Mouse (Mus musculus): ENCODE measurements at regions not wholly inside any gene's neighbourhood (a gene's known extent, or its start where the extent isn't known, plus 50 kb on each side); places are given as distances from the start of the nearest gene placed in this dataset.

DNA sequence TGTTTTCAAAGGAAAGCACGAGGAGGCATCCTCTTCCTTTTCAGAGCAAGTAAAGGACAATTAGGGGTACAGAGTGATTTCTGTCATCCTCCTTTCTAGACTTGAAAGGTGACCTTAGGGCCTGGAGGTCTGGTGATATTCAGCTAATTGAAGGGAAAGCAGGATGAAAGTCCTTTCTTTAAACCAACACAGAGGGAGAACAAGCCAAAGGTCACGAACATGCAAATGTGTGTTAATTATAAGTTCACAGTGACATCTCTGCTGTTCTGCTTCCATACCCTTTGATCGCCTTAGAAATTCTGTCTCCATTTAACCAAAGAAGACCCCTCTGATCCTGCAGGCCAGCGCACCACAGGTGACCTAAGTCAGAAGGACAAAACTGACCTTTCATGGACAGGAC lies 2126.3 kb upstream of the Lrrc6 start:
- no peak for DNase-seq

DNA sequence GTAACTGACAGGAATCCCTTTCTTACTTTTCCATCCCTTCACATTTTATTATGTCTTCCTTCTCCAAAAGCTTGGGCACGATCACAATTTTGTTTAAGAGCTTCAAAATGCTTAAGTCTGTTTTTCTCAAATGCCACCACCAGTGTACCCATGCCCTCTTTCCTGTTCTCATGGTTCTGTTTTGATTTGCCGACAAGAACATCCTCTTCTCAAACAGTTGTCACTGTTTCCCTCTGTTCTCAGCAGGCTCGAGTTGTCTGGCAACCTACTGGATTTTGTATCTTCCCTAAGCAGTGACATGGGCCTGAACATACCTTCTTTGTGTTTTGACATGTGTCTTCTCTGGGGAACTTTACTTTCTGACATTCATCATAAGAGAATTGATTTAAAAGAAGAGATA lies 2124.1 kb upstream of the Lrrc6 start:
- DNase-seq = no peak

DNA sequence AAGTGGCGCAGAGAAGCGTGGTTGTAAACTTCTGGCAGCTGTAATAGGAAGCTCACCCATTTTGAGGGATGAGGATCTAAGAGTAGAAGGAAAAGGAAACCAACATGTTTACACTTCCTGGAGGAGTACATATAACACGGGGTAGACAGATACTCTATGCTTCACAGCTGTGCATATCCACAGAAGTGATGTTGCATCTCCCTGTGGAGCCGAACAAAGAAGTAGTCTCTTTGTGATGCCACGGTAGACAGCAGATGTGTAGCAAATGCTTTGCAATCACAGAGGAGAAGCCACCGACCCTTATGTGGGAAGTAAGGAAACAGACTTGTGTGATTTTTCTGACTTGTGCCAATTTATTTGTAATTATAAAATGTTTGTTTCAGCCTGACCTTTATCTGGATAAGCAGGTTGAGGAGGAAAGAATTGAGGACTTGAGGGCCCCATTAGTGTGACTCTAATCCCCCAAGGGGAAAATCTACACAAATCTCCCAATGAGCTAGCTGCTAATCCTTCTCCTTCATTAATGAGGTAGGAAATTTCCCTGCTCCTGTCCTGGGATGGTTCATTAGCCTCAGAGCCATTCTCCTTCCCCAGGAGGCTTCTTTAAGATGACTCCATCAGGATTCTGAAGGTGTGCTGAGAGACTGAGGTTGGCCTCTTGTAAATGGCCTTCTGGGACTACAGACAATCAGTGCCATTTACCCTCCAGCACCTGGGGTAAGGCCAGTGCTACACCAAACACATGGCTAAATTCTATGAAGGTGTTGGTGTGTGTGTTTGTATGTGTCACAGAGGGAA lies 2119.9 kb upstream of the Lrrc6 start:
- no peak for DNase-seq

DNA sequence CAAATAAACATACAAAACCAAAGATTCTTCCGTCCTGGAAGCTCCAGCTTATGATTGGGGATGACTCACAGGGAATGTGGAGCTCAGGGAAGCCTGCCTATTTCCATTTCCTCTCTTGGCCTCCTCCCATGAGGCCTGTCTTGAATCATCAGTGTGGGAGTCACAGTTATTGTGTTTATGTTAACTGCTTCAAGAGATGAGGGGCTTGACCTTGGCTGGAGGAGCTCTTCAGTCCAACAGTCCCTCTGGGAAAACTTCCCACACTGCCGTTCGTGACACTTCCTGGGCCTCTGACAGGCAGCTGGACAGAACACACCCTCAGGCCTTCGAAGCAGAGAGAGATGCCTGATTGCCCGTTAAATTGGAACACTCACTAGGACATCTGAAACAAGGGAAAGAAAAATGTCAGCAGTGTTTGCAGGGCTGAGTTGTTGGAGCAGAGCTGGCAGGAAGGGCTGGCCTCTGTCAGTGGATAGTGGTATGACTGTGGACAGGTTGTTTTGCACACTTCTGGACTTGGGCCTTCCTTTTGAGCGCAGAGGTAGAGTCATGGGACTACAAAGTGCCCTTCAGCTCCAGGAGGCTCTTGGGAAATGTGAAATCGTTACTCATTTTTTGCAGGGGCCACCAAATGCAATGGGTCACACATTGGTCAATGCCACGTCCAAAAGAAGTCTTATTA lies 2105.5 kb upstream of the Lrrc6 start:
- peak; percentile 7 to 12 for DNase-seq

DNA sequence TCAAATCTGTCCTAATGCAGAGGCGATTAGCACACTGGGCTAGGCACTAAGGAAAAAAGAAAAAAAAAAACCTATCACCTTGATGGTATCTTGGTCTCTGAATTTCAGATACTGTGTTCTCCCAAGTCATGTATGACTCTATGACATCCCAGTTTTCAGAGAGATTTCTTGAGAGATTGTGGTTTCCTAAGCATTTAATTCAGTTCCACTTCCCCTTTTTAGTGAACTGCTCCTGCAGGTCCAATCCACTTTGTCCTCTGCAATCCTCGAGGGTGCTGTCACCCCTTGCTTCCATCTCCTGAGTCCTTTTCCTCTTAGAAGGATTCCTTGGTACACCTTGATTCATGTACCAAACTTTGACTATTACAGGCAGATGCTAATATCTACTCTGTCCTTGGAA lies 2104.8 kb upstream of the Lrrc6 start:
- no peak for DNase-seq

DNA sequence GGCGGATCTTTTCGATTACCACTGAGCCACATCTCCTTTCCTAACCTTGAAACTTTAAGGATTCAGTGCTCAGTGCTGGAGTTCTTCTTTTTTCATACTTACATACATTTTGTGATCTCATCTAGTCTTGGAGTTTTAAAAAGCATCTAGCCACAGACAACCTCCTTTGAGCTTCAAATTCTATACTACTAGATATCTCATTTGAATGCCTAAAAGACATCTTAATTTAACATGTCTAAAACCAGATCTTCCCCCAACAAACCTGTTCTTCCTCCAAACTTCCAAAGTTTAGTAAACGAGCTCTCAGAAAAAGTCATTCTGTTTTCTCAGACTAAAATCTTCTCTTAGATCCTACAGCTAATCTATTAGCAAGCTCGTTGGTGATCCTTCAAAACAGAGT lies 2081.5 kb upstream of the Lrrc6 start:
- DNase-seq = no peak

DNA sequence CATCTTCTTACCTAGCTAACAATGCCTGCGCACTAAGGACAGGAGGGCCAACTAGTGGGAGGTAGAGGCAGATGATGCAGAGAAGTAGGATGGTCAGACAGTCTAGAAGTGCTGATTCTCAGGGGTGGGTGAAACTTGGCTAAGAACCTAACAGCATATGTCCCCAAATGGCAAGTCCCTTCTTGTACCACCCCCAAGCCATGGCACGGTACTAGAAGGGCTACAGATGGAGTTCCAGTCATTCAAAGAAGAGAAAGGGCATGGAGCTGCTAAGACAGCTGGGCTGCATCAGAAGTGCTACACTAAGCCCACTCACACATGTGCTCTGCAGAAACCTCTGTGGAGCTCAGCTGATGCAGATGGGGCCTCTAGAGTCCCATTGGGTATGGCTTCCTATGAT lies 2078.8 kb upstream of the Lrrc6 start:
- no peak for DNase-seq

DNA sequence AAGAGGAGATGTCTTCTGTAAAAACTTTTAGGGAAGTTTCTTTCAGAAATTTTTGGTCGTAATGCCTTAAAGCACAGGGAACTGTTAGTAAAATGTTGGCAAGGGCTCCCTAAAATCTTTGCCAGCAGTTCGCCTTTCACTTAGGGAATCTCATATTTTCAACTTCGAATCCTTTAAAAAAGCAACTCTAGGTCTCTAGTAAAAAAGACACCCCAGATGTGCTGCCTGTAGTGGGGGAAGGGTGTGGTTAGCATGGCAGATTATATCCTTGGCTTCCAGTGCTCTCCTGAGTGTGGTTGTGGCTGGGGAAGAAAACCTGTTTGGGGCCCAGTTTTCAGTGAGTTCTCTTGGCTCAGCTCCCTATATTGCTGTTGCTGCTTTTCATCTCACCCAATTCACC lies 2059.9 kb upstream of the Lrrc6 start:
- DNase-seq = no peak

DNA sequence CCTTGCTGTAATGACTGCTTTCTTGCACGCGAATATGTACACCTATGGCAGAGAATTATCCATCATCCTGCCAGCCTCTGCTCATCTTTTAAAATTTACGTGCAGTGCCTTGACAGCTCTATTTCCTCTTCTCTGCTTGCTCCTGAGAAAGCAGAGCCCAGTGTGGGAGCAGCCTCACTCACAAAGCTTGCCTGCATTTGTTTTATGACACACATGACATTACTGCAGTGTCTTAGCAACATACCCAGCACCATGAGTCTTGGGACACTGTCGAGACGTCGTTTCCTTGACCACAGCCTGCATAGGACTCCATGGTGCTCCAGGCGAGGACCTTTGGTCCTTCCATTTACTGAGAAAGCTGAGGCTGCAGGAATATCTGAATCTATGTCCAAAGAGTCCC lies 2055.4 kb upstream of the Lrrc6 start:
- DNase-seq = no peak

DNA sequence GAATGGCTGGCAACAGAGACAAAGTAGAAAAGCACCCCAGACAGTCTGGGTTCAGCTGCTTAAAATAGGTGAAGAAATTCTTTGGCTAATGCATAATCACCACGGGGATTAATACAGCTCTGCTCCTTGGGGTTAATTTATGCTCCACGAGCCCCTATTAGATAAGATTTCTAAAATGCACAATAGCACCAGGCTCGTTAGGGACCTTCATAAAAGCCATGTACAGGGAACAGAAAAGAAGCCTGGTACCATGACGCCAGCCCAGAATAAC lies 2035.3 kb upstream of the Lrrc6 start:
- no peak for DNase-seq

DNA sequence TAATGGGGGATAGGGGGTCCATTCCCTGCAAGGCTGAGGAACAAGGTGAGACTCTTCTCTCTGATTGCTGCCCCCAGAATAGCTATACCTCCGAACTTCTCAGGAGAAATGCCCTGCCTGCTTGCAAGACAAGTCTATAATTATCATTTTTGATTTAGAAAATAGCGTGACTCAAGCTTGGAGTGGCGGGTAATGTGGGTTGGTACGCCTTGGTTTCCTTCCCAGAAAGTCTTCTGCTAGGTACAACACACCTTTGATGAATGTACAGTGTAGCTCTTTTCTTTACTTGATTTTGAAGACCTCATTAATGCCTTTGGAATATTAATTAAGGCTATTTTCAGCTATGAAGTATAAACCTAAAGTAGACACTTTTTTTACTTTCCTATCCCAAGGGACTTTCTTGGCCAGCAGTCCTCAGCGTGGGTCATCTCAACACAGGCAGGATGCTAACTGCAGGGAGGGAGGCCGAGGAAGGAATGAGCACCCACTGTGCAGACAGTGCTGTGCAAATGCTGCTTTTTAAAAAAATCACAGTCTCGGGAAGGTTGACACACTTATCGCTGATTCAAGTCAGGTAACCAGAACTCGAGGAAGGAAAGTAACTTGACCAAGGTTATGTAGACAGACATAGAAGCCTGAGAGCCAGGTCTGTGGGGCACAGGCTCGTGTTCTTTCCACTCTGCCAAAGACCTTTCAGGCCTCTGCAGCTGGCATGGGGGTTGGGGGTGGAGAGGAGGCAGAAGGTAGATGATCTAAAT lies 2034.8 kb upstream of the Lrrc6 start:
- DNase-seq = peak; percentile 12 to 22

DNA sequence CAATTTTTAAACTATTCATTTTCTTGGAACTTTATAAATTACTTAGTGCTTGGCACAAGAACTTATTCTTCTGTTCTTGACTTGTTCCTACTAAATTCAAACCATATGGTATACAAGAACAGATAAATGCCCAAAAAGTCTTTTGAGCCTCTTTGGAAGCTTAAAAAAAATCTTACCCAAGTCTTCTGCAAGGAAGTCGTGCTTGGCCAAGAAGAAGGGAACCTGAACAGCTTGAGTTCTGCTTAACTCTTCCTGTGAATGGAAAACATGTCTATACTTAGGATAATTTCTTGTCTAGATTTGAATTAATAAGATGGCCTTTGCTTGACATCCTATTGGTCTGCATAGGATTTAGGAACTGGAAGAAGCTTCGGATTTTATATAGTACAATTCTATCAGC lies 2020.0 kb upstream of the Lrrc6 start:
- DNase-seq = no peak

DNA sequence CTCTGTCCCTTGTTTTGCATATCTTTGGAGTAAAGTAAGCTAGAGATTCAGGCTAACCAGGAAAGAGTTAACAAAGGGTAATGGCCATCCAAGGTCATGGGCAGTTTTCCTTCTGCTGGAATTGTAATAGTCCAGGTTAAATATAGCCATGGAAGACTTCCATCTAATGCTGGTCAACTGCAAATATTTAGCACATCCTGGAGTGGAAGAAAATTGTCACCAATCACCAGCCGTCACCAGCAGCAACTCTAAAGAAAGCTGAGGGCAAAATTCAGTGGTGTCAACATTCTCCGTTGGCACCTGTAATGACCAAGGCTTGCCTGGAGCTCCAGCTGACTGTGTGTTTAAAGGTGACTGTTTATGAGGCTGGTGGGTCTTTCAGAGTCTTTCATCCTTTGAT lies 2011.7 kb upstream of the Lrrc6 start:
- no peak for DNase-seq

DNA sequence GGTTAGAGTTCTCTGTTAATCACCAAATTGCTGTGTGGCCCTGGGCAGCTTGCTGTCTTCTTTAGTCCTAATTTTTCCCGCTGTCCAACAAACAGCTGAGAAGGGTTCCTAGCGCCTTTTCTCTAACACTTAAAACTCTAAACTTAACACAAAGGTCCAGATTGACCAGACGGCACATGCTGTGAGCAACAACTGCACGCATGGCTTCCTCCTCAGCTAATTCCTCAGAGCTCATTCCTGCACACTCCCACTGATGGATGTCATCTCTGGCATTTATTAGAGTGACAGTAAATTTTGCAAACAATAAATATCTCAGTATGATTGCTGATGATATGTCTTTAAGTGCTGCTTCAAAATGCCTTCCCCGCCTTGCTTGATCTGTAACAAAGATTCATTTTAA lies 2007.5 kb upstream of the Lrrc6 start:
- peak; percentile 34 to 39 for DNase-seq

DNA sequence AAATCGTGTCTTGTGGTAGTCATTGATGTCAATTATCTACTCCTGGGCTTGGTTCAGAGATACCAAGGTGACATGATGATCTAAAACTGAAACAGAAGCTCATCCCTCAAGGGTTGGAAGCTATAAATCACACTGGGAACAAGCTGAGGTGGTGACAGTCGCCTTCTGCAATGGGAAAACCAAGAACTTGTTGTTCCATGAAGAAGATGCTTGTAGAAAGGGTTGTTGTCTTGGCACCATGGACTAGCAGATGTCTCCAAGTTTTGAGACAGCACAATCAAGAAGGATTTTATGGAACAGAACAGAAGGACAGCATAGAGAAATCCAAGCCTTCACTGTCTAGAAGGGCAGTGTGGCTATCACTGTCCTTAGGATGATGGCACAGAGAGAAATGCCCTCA lies 2005.4 kb upstream of the Lrrc6 start:
- DNase-seq = no peak

DNA sequence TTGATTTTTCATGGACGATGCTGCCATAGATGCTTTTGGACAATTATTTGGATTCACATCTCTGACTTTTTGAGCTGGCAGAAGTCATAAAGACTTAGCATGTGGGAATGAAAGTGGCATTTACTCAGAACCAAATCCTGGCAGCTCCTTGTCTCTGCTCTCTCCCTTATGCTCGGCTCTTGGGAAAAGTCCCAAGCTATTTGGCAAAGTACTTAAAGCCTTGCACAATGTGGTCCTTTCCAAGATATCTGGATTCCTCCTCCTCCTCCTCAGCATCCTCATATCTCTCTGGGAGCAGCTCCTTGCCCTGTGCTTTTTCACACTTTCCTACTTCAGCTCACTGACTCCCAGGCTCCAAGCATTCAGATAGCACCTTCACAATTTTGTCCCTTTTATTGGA lies 1995.7 kb upstream of the Lrrc6 start:
- DNase-seq = peak; percentile 9 to 10

DNA sequence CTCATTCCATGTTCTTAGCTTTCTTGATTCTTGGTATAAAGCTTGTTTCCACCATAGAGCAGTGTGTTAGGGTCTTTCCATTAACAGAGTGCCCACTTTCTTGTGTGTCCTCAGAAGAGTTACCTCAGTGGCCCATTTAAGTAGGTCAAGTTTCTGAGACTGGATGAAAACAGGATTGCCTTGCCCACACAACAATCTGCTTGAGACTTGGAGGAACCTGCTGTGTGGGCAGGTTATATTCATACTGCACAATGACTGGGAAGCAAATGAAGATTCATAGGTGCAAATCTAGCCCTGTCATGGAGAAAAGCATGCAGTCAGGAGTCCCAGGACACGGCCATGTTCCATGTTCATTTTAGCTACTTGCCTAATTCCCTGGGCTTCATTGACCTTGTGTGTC lies 1984.1 kb upstream of the Lrrc6 start:
- no peak for DNase-seq

DNA sequence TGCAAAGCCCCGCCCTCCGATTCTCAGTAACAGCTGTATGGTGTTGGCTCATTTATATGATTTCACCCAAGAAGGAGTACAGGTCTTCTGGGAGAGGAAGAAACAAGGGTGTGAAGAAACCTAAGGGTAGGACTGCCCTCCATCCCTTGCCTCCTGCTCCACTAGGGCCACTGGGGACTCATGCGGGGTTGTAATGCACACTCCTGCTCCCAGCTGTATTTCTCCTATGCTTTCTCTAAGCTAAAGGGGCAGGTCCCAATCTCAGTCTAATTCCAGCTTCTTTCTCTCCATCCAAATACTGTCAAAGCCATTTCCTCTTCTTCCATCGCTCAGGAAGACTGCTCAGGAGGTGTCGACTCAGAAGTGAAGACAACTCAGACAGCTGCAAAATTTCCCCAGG lies 1977.0 kb upstream of the Lrrc6 start:
- no peak for DNase-seq

DNA sequence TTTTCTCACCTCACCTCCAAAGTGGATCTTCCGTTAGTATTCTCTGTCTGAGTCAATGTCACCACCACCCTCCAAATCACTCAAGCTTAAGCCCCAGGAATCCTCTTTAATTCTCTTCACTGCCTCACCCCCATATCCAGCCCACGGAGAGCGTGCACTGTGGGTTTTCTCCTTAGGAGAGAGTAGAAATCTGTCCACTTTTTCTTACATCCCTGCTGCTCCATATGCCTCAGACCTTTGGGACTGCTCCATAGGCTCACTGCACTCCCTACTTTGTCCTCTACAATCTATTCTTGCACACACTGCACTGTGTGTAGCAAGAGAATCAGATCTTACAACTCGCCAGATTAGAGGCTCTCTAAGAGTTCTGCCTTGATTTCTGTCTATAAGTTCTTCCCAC lies 1971.2 kb upstream of the Lrrc6 start:
- no peak for DNase-seq

DNA sequence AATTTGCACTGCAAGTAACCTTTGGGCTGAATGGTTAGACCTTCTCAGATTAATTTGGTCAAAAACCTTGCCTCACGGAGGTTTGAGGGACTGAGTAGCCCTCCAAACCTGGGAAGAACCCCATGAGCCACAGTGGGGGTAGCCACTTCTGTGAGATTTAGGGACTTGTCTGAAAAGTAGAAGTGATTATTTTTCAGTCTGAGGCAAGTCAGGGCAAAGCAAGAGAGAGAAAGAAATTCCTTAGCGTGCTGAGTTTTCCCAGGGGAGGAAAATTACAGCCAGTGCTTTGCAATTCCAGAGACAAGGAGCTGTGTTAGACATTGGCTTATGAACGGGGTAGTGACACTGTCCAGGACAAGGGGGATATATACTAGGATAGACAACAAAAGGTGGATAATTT lies 1962.1 kb upstream of the Lrrc6 start:
- DNase-seq = no peak

DNA sequence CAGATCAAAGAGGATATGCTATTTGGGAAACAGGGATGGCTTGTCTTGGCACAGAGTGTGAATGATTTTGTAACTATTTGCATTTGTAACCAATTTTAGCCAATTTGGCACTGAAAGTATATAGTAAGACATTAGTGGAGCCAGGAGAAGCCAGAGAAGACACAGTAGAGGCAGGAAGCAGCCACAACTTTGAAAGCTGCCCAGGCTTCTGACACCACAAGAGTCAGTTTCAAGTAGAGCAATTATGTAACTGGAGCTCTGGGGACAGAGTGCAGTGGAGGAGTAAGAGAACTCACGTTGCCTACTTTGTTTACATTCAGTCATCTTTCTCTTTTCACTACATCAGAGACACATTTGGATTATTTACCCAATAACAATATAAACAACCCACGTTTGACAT lies 1956.5 kb upstream of the Lrrc6 start:
- no peak for DNase-seq

DNA sequence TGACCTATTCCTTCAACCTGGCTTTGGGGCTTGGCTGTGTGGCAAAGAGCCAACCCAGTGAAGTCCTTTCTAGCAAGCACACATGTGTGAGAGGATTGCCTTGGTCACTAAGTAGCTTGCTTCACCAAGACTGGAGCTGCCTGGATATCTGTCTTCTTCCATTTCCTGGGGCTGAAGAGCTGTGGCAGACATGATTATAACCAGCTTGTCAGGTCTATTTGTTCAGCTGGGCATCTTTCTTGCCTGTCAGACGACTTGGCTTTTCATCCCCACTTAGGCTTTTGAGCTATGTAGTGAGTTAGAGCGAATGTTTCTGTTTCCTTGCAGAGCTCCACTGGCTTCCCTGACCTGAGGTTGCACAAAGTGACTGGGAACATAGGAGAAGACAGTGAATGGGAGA lies 1951.3 kb upstream of the Lrrc6 start:
- DNase-seq = no peak

DNA sequence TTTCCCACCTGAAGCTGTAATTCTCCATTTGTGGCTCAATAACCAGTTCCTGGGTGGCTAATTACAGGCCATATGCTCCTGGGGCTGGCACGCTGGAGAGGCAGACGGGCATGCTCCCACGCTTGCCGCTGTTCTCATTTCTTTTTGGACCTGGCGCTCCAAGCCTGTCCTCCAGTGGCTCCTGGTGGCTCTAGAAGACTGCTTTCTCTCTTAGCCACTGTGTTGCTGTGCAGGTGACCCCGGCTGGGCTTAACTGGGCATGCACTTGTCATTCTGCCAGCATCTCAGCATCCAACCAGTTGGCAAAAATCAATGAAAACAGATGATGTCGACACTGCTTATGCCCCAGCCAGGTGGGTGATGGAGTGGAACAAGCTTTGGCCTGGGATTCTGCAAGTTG lies 1944.6 kb upstream of the Lrrc6 start:
- peak; percentile 87 to 90 for DNase-seq

DNA sequence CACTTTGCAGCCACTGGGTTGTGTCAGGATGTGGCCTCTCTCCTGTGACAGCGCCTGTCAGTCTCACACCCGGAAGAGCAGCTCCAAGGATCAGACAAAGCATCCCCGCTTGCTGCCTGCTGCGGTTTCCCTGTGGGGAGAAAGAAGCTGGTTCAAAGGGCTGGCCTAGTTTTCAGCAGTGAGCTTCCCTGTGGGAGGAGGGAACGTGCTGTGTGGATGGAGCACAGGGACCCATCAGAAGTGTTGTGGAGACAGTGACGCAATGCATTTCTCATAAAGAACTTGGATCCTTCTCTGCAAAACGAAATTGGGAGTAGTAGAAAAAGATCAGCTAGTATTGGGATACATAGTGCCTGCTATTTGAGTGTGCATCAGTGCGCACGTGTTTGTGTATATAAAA lies 1939.9 kb upstream of the Lrrc6 start:
- no peak for DNase-seq
